Mouse (Mus musculus): ENCODE data around the gene Cnbp. TPM values are rescaled to one million over a fixed set of nuclear protein-coding genes. Genes with fewer than 3 reads are reported as not detected.
A peak's percentile ranks its signal among the peaks of the same experiment; 100 is the strongest.

Cnbp gene
- total and polyA plus RNA-seq, 3 experiments: 201 to 879 (median 652) TPM

DNA sequence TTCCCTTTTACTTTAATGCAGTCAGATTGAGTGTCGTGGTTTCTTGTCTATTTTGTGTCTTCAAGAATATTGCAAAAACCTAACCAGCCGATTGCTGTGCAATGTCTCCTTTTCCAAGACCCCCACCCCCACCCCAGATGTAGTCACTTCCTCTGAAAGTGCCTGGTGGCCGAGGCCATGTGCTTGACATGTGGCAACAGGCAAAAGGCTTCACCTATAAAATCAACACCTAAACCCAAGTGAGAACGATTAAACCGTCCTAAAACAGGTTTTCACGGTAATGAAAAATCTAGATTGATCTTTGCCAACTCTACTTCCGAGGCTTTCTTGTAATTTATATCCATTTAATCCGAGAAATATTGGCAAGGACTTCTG lies 1.1 kb downstream of the Cnbp start:
- Histone ChIP-seq H3K27me3 (ENCODE audit: control insufficient read depth in 1 of 2, insufficient read depth in 2 of 2, low read length in 2 of 2) (no peaks in the 10 kb centered on the region), H3K9me3 (replicated peaks; ENCODE audit: insufficient read depth, low read length) (no peaks in the 10 kb centered on the region), H3K79me2 (ENCODE audit: control insufficient read depth, insufficient read depth, low read length, poor library complexity) (peaks cover 59% of the 10 kb centered on the region), H3K27ac (ENCODE audit: control insufficient read depth, low read depth, low read length) (peak overlapping the region; percentile 88), H3K4me3 (ENCODE audit: control insufficient read depth in 1 of 2, insufficient read depth in 1 of 2, low read depth in 2 of 2, low read length in 2 of 2) (peak overlapping the region; percentile 79 to 91), H3K4me1 (ENCODE audit: control insufficient read depth in 1 of 2, insufficient read depth in 2 of 2, low read length in 2 of 2) (peaks cover 4 to 14% of the 10 kb centered on the region in 2 experiments; a peak in 3 of 4 replicates), H3K9ac (ENCODE audit: control insufficient read depth, low read depth, low read length, poor library complexity, severe bottlenecking) (peak overlapping the region; percentile 96), H3K36me3 (ENCODE audit: control insufficient read depth in 1 of 2, insufficient read depth in 2 of 2, low read length in 2 of 2) (peaks cover 38 to 45% of the 10 kb centered on the region in 2 experiments)
- DNase-seq (ENCODE audit: low read depth, low spot score): peak; percentile 86
- no peak for TF ChIP-seq BHLHE40 (IDR thresholded peaks at IDR 0.05; ENCODE audit: borderline replicate concordance, low read depth, low read length)
- no peak for TF ChIP-seq CTCF (IDR thresholded peaks at IDR 0.05 in 2 of 3, conservative IDR thresholded peaks at IDR 0.05 in 1 of 3; ENCODE audit: control insufficient read depth in 1 of 3, insufficient read depth in 1 of 3, low read depth in 2 of 3, low read length in 3 of 3, poor library complexity in 1 of 3, severe bottlenecking in 1 of 3)
- TF ChIP-seq E2F4 (IDR thresholded peaks at IDR 0.05; ENCODE audit: borderline replicate concordance, low read depth, low read length): no peak
- no peak for TF ChIP-seq RCOR1 (IDR thresholded peaks at IDR 0.05; ENCODE audit: low read depth, low read length)
- no peak for TF ChIP-seq ELF1 (IDR thresholded peaks at IDR 0.05; ENCODE audit: low read depth, low read length)
- TF ChIP-seq NRF1 (IDR thresholded peaks at IDR 0.05; ENCODE audit: insufficient read depth, low read depth, low read length, poor library complexity, severe bottlenecking): no peak
- TF ChIP-seq SIN3A (IDR thresholded peaks at IDR 0.05; ENCODE audit: low read length): peak; percentile 93
- peak; percentile 68 for TF ChIP-seq TBP (IDR thresholded peaks at IDR 0.05; ENCODE audit: low read depth, low read length)
- no peak for TF ChIP-seq ETS1 (IDR thresholded peaks at IDR 0.05; ENCODE audit: low read depth, low read length)
- TF ChIP-seq GABPA (IDR thresholded peaks at IDR 0.05; ENCODE audit: low read depth, low read length): no peak
- TF ChIP-seq ZC3H11A (IDR thresholded peaks at IDR 0.05; ENCODE audit: low read depth, low read length): no peak
- TF ChIP-seq KAT2A (conservative IDR thresholded peaks at IDR 0.05; ENCODE audit: low read depth, low read length): no peak
- TF ChIP-seq NELFE (IDR thresholded peaks at IDR 0.05; ENCODE audit: low read depth, low read length): no peak
- TF ChIP-seq MEF2A (IDR thresholded peaks at IDR 0.05; ENCODE audit: extremely low read depth, insufficient replicate concordance, low read depth, low read length, poor library complexity, severe bottlenecking): no peak
- TF ChIP-seq CHD2 (IDR thresholded peaks at IDR 0.05; ENCODE audit: low read length): no peak
- TF ChIP-seq CHD1 (IDR thresholded peaks at IDR 0.05; ENCODE audit: low read depth, low read length): peak; percentile 83; the same call in 1 of the 2 replicates
- TF ChIP-seq TAL1 (IDR thresholded peaks at IDR 0.05; ENCODE audit: low read length): no peak
- peak; percentile 99 for TF ChIP-seq MAX (IDR thresholded peaks at IDR 0.05; ENCODE audit: low read length)
- no peak for TF ChIP-seq MAFK (IDR thresholded peaks at IDR 0.05; ENCODE audit: borderline replicate concordance, low read depth, low read length)
- no peak for TF ChIP-seq SMC3 (IDR thresholded peaks at IDR 0.05; ENCODE audit: low read depth, low read length)
- no peak for TF ChIP-seq ZKSCAN1 (IDR thresholded peaks at IDR 0.05; ENCODE audit: low read depth, low read length)
- no peak for TF ChIP-seq POLR2AphosphoS2 (IDR thresholded peaks at IDR 0.05; ENCODE audit: low read length)
- no peak for TF ChIP-seq TCF12 (IDR thresholded peaks at IDR 0.05; ENCODE audit: low read depth, low read length)
- no peak for TF ChIP-seq POLR2AphosphoS5 (IDR thresholded peaks at IDR 0.05; ENCODE audit: borderline replicate concordance, low read depth, low read length)
- no peak for TF ChIP-seq ZMIZ1 (IDR thresholded peaks at IDR 0.05; ENCODE audit: low read depth, low read length)
- no peak for TF ChIP-seq MYB (IDR thresholded peaks at IDR 0.05; ENCODE audit: low read depth, low read length)
- peak; percentile 9; the same call in 1 of the 2 replicates for TF ChIP-seq MAZ (IDR thresholded peaks at IDR 0.05; ENCODE audit: low read depth, low read length)
- no peak for TF ChIP-seq USF1 (IDR thresholded peaks at IDR 0.05; ENCODE audit: low read depth, low read length)
- peak in 1 of 2 experiments; percentile 60; a peak in 2 of 4 replicates for TF ChIP-seq POLR2A (IDR thresholded peaks at IDR 0.05; ENCODE audit: control insufficient read depth in 1 of 2, insufficient read depth in 1 of 2, low read depth in 1 of 2, low read length in 2 of 2, poor library complexity in 1 of 2)
- TF ChIP-seq JUND (IDR thresholded peaks at IDR 0.05; ENCODE audit: low read depth, low read length): no peak
- TF ChIP-seq EP300 (IDR thresholded peaks at IDR 0.05; ENCODE audit: low read depth in 1 of 2, low read length in 2 of 2): no peak; a peak in 1 of 4 replicates
- peak; percentile 99 for TF ChIP-seq MXI1 (IDR thresholded peaks at IDR 0.05; ENCODE audit: low read depth, low read length)
- no peak for TF ChIP-seq USF2 (IDR thresholded peaks at IDR 0.05; ENCODE audit: borderline replicate concordance in 1 of 2, insufficient read depth in 1 of 2, low read depth in 1 of 2, low read length in 2 of 2)
- peak; percentile 63 for TF ChIP-seq HCFC1 (IDR thresholded peaks at IDR 0.05; ENCODE audit: low read depth, low read length)
- TF ChIP-seq RAD21 (IDR thresholded peaks at IDR 0.05; ENCODE audit: low read depth, low read length): no peak
- no peak for TF ChIP-seq UBTF (IDR thresholded peaks at IDR 0.05; ENCODE audit: borderline replicate concordance, insufficient read depth, low read depth, low read length)
- 0 out of 2 replicates have a peak, but pooled peaks have one; percentile 1 for TF ChIP-seq GATA1 (IDR thresholded peaks at IDR 0.05; ENCODE audit: low read depth, low read length)
- TF ChIP-seq MYC (IDR thresholded peaks at IDR 0.05; ENCODE audit: low read depth, low read length): peak; percentile 100

Data from MEL (cell line).